Mouse (Mus musculus) bone marrow, adult 2 months (tissue): ENCODE results near the gene Isg20. TPM values are rescaled to one million over a fixed set of nuclear protein-coding genes. Genes with fewer than 3 reads are reported as not detected.

Source experiments
- H3K27ac ChIP-seq: fragments of 200-500 bp; 2 replicates; pipeline ENCODE4 v1.5.1; 2012; ENCODE audit warnings: low read depth, mild to moderate bottlenecking, control low read depth, inconsistent platforms, low read length; ENCODE audit not compliant: control insufficient read depth, poor library complexity, insufficient read depth
- H3K4me1 ChIP-seq: fragments of 200-500 bp; 2 replicates; pipeline ENCODE4 v1.6.1; 2011; ENCODE audit warnings: low read length; ENCODE audit not compliant: control insufficient read depth, insufficient read depth
- H3K4me3 ChIP-seq: fragments of 200-500 bp; replicated peaks from 2 replicates; pipeline ENCODE3; 2011; ENCODE audit warnings: mild to moderate bottlenecking, low read depth, low read length, control low read depth; ENCODE audit not compliant: control insufficient read depth
- CTCF ChIP-seq: fragments of 200-500 bp; IDR thresholded peaks from 2 replicates; pipeline ENCODE4 v1.5.1; 2011; ENCODE audit warnings: low read length, control low read depth; ENCODE audit not compliant: control insufficient read depth, insufficient read depth
- POLR2A ChIP-seq: fragments of 200-500 bp; IDR thresholded peaks from 2 replicates; pipeline ENCODE4 v1.6.1; 2011; ENCODE audit warnings: low read depth, mild to moderate bottlenecking, control low read depth, low read length, borderline replicate concordance; ENCODE audit not compliant: control insufficient read depth
- WGBS: fragments of 180-500 bp; shearing (Covaris S2); methylation state at CpG from one replicate; pipeline ENCODE4 v1.1.7; 2018; 5-methylcytosine and 5-hydroxymethylcytosine counted together
- polyA plus RNA-seq: library from polyadenylated mRNA; stranded (reverse); fragments of >200 nt; gene quantifications from 2 replicates; pipeline ENCODE4 v1.2.4, GENCODE M21; 2011; ENCODE audit warnings: low replicate concordance; ENCODE audit not compliant: missing spikeins, insufficient read depth, insufficient read length

Isg20 gene
- polyA plus RNA-seq, 1 experiment = 159 TPM

GRCm38 (mm10) chr7:78911209-78911608, 2.0 kb upstream of the Isg20 start:
- TF ChIP-seq CTCF (no peak), POLR2A (no peak)
- WGBS = 65% methylated on average over 4 of the region's 4 CpGs
- Histone ChIP-seq H3K4me3 (no peak overlapping the region), H3K4me1 (peaks cover 1% of the 10 kb centered on the region; the same call in 1 of the 2 replicates), H3K27ac (no peak overlapping the region)

DNA sequence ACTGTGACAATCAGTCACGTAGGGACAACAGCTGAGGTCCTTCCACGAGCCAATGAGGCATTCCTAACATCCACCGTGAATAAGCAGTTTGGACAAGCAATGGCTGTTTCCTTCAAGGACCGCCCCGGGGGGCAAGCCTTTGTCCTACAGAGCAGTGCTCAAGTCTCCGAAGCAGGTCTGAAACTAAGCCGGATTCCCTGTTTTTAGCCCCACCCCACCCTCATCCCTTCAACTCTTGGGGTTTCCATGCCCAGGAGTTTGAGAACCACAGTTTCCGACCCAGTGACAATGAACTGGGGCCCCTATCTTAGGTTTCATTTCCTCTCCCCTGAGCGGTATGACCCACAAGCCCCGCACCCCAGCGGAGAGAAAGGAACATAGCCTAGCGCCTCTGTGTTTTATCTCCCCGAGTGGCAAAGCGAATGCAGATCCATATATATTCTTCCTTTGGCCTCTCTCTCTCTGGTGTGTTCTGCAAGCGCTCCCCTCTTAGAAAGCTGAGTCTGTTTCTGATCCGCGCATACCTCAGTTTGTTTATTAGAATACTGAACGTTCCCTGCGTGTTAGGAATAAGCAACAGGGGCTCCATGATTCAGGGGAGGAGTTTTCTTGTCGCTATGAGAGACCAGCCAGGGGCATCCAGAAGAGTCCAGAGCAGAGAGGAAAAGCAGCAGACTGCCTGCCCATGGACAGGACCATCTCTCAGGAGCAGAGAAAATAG, 811 bp upstream of the Isg20 start:
- TF ChIP-seq CTCF (0 out of 2 replicates have a peak, but pooled peaks have one; percentile 8), POLR2A (no peak)
- Histone ChIP-seq H3K27ac (peak overlapping the region; percentile 88), H3K4me3 (peak overlapping the region; percentile 74), H3K4me1 (peaks cover 1% of the 10 kb centered on the region; the same call in 1 of the 2 replicates)
- WGBS = under 1% methylated on average over 20 of the region's 20 CpGs

- peak overlapping the region; percentile 74 for H3K4me3 ChIP-seq
- WGBS = 22% methylated on average over 19 of the region's 19 CpGs
- H3K4me1 ChIP-seq = peaks cover 1% of the 10 kb centered on the region; the same call in 1 of the 2 replicates
- TF ChIP-seq CTCF (peak; percentile 13; the same call in 1 of the 2 replicates), POLR2A (peak; percentile 83)
- H3K27ac ChIP-seq = peak overlapping the region; percentile 88
Measured at GRCm38 (mm10) chr7:78913649-78914544, 673 bp downstream of the Isg20 start.

DNA sequence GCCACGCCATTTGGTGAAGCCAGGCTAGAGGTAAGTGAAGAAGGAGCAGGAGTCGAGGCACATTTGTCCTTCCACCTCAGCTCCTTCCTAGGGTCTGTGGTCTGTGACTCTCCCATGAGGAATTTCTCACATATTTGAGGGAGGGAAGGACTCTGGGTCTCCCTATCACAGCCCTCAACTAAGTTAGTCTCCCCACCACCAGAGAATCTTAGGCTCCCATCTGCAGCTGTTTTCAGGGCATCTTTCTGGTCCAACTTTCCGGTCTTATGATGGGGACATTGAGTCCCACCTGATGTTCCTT, 1.3 kb downstream of the Isg20 start:
- TF ChIP-seq POLR2A (no peak), CTCF (no peak)
- Histone ChIP-seq H3K4me3 (peak overlapping the region; percentile 74), H3K4me1 (peaks cover 1% of the 10 kb centered on the region; the same call in 1 of the 2 replicates), H3K27ac (peak overlapping the region; percentile 88)
- WGBS = 60% methylated on average over 3 of the region's 3 CpGs

DNA sequence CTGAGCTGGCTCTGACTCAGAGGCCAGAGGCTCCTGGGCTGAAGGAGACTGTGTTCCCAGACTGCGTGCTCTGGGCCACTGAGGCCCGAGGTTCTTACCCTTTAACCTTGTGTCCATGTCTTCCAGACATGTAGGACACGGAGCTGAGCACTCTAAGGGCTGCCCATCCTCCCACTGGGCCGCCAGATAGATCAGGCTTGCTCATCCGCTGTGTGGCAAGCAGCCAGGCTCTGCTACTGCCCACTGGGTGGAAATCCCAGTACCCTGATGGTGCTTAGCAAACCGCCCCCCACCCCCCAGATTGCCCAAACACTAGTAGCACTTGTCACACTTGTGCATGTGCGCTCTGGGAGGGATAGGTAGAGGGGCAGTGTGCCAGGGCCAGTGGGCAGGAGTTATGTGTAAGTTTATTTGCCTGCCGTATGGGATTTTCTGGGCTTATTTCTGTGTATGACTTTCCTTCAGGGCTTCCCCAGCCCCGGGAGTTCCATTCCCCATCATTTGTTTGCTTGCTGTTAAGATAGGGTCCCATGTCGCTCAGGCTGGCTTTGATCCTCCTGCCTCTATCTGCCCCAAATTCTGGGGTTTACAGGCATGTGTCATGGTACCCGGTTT, 1.8 kb downstream of the Isg20 start:
- Histone ChIP-seq H3K27ac (peak overlapping the region; percentile 88), H3K4me1 (peaks cover 1% of the 10 kb centered on the region; the same call in 1 of the 2 replicates), H3K4me3 (peak overlapping the region; percentile 74)
- 68% methylated on average over 11 of the region's 11 CpGs for WGBS
- peak; percentile 66; the same call in 1 of the 2 replicates for TF ChIP-seq POLR2A
- TF ChIP-seq CTCF = no peak

DNA sequence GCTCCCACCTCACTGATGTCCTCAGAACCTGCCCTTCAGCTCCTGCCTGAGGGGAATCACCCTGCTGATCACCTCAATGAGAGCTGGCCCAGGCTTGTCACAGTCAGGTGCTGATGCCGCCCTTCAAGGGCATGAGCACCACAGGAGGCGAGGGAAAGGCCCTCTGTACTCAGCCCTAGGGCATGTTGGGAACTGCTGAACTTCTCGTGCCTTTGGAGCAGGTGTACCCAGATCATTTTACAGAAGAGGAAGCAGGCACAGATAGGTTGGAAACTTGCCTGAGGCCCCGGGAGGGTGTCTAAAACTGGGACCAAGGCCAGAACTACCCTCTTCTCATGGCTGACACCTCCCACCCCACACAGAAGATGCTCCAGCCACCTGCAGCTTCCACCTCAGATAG, 5.5 kb downstream of the Isg20 start:
- H3K27ac ChIP-seq = no peak overlapping the region
- no peak overlapping the region for H3K4me3 ChIP-seq
- no peak for TF ChIP-seq CTCF
- no peak for TF ChIP-seq POLR2A
- WGBS = 19% methylated on average over 4 of the region's 4 CpGs
- no peaks in the 10 kb centered on the region for H3K4me1 ChIP-seq

- TF ChIP-seq CTCF (no peak), POLR2A (no peak)
- WGBS = 89% methylated on average over 7 of the region's 7 CpGs
- no peak overlapping the region for H3K27ac ChIP-seq
- H3K4me3 ChIP-seq = no peak overlapping the region
- no peaks in the 10 kb centered on the region for H3K4me1 ChIP-seq
Measured at GRCm38 (mm10) chr7:78922506-78922905, 9.3 kb downstream of the Isg20 start.

GRCm38 (mm10) chr7:78924300-78924699, 11.1 kb downstream of the Isg20 start:
- 12% methylated on average over 6 of the region's 6 CpGs for WGBS
- H3K27ac ChIP-seq = no peak overlapping the region
- H3K4me3 ChIP-seq = no peak overlapping the region
- TF ChIP-seq POLR2A (no peak), CTCF (peak; percentile 69)
- no peaks in the 10 kb centered on the region for H3K4me1 ChIP-seq
